Mouse (Mus musculus) stomach, postnatal 0 days (tissue): ENCODE results near the gene Slc25a17.

Source experiments
- CTCF ChIP-seq: IDR thresholded peaks from 2 replicates; pipeline ENCODE4 v1.5.1; 2016; ENCODE audit warnings: antibody characterized with exemption, low read depth, mild to moderate bottlenecking, moderate library complexity
- EP300 ChIP-seq: optimal IDR thresholded peaks from 2 replicates; pipeline ENCODE3; 2016; ENCODE audit warnings: antibody characterized with exemption

DNA sequence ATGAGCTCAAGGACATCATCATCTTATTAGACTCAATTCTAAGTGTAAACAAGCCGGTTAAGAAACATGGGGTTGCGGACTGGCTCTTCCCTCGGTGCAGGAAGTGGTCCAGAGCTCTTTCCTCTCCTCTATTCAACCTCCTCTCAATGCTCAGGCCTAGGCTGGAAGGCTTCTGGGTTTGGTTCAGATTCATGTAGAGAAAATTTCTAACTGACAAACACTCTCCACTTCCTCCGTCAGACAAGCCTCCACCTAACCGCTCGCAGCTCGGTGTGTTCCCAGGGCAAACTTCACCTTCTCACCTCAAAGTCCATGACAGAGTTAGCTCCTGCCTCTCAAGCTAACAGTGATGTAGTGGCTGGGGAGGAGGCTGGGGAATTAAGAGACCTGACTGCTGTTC lies 56.6 kb downstream of the Slc25a17 start:
- TF ChIP-seq EP300 (no peak), CTCF (no peak)
